Mouse (Mus musculus): ENCODE measurements around the gene Repin1. TPM values are rescaled to one million over a fixed set of nuclear protein-coding genes. Genes with fewer than 3 reads are reported as not detected.

Gene Repin1
- polyA plus RNA-seq, 1 experiment = 0.06 TPM

- no peak for TF ChIP-seq TAL1 (IDR thresholded peaks at IDR 0.05; ENCODE audit: low read length)
- TF ChIP-seq GATA1 (IDR thresholded peaks at IDR 0.05; ENCODE audit: low read length) = no peak
- Histone ChIP-seq H3K4me3 (replicated peaks) (no peak overlapping the region), H3K4me1 (ENCODE audit: control insufficient read depth) (no peaks in the 10 kb centered on the region), H3K27me3 (ENCODE audit: control insufficient read depth) (no peaks in the 10 kb centered on the region), H3K9me3 (ENCODE audit: control insufficient read depth, low read length) (no peaks in the 10 kb centered on the region), H3K36me3 (ENCODE audit: control insufficient read depth) (no peaks in the 10 kb centered on the region)
These were observed 47.7 kb downstream of the Repin1 start for GRCm38 (mm10) chr6:48641391-48641790.

- H3K4me3 ChIP-seq (replicated peaks) = no peak overlapping the region
- no peaks in the 10 kb centered on the region for H3K36me3 ChIP-seq (ENCODE audit: control insufficient read depth)
- no peaks in the 10 kb centered on the region for H3K4me1 ChIP-seq (ENCODE audit: control insufficient read depth)
- TF ChIP-seq TAL1 (IDR thresholded peaks at IDR 0.05; ENCODE audit: low read length) = no peak
- TF ChIP-seq GATA1 (IDR thresholded peaks at IDR 0.05; ENCODE audit: low read length) = no peak
- no peaks in the 10 kb centered on the region for H3K27me3 ChIP-seq (ENCODE audit: control insufficient read depth)
- H3K9me3 ChIP-seq (ENCODE audit: control insufficient read depth, low read length) = no peaks in the 10 kb centered on the region
These were observed 49.1 kb downstream of the Repin1 start for GRCm38 (mm10) chr6:48642764-48643292.

GRCm38 (mm10) chr6:48645660-48646308, 52.1 kb downstream of the Repin1 start:
- H3K36me3 ChIP-seq (ENCODE audit: control insufficient read depth) = no peaks in the 10 kb centered on the region
- no peaks in the 10 kb centered on the region for H3K4me1 ChIP-seq (ENCODE audit: control insufficient read depth)
- H3K27me3 ChIP-seq (ENCODE audit: control insufficient read depth) = no peaks in the 10 kb centered on the region
- no peak overlapping the region for H3K4me3 ChIP-seq (replicated peaks)
- no peaks in the 10 kb centered on the region for H3K9me3 ChIP-seq (ENCODE audit: control insufficient read depth, low read length)
- TF ChIP-seq GATA1 (IDR thresholded peaks at IDR 0.05; ENCODE audit: low read length) (no peak), TAL1 (IDR thresholded peaks at IDR 0.05; ENCODE audit: low read length) (no peak)

GRCm38 (mm10) chr6:48646309-48646690, 52.6 kb downstream of the Repin1 start:
- H3K36me3 ChIP-seq (ENCODE audit: control insufficient read depth) = no peaks in the 10 kb centered on the region
- H3K9me3 ChIP-seq (ENCODE audit: control insufficient read depth, low read length) = no peaks in the 10 kb centered on the region
- TF ChIP-seq GATA1 (IDR thresholded peaks at IDR 0.05; ENCODE audit: low read length) = no peak
- no peak for TF ChIP-seq TAL1 (IDR thresholded peaks at IDR 0.05; ENCODE audit: low read length)
- no peak overlapping the region for H3K4me3 ChIP-seq (replicated peaks)
- no peaks in the 10 kb centered on the region for H3K4me1 ChIP-seq (ENCODE audit: control insufficient read depth)
- H3K27me3 ChIP-seq (ENCODE audit: control insufficient read depth) = no peaks in the 10 kb centered on the region

- H3K4me1 ChIP-seq (ENCODE audit: control insufficient read depth) = no peaks in the 10 kb centered on the region
- H3K9me3 ChIP-seq (ENCODE audit: control insufficient read depth, low read length) = no peaks in the 10 kb centered on the region
- no peaks in the 10 kb centered on the region for H3K36me3 ChIP-seq (ENCODE audit: control insufficient read depth)
- TF ChIP-seq TAL1 (IDR thresholded peaks at IDR 0.05; ENCODE audit: low read length) (no peak), GATA1 (IDR thresholded peaks at IDR 0.05; ENCODE audit: low read length) (no peak)
- no peaks in the 10 kb centered on the region for H3K27me3 ChIP-seq (ENCODE audit: control insufficient read depth)
- H3K4me3 ChIP-seq (replicated peaks) = no peak within 1 kb of the TSS
These were observed 53.3 kb downstream of the Repin1 start, which contains the start of gene Gimap8 for GRCm38 (mm10) chr6:48646995-48647394. Gimap8 (plus strand) TSS chr6:48647234.

GRCm38 (mm10) chr6:48647611-48648010, 53.9 kb downstream of the Repin1 start:
- H3K36me3 ChIP-seq (ENCODE audit: control insufficient read depth) = no peaks in the 10 kb centered on the region
- no peaks in the 10 kb centered on the region for H3K27me3 ChIP-seq (ENCODE audit: control insufficient read depth)
- TF ChIP-seq TAL1 (IDR thresholded peaks at IDR 0.05; ENCODE audit: low read length) (no peak), GATA1 (IDR thresholded peaks at IDR 0.05; ENCODE audit: low read length) (no peak)
- no peaks in the 10 kb centered on the region for H3K9me3 ChIP-seq (ENCODE audit: control insufficient read depth, low read length)
- no peaks in the 10 kb centered on the region for H3K4me1 ChIP-seq (ENCODE audit: control insufficient read depth)
- no peak overlapping the region for H3K4me3 ChIP-seq (replicated peaks)

Other genes with a start within 250 kb of the Repin1 start
- 0.06 and 0.11 TPM in 2 replicates for gene Krba1, start 198.3 kb upstream of the Repin1 start, polyA plus RNA-seq (2012)
- 0.07 TPM in 2 replicates for gene Zfp467, start 148.1 kb upstream of the Repin1 start, polyA plus RNA-seq (2012)
- gene Sspo, start 145.7 kb upstream of the Repin1 start, polyA plus RNA-seq (2012) = not detected in 2 replicates
- gene Atp6v0e2, start 56.3 kb upstream of the Repin1 start, polyA plus RNA-seq (2012) = 0.06 TPM in 1 of 2 replicates, not detected in the other
- 0.05 and 0.27 TPM in 2 replicates for gene Lrrc61, start 39.1 kb upstream of the Repin1 start, polyA plus RNA-seq (2012)
- 0.07 TPM in 1 of 2 replicates, not detected in the other for gene Rarres2, start 21.1 kb upstream of the Repin1 start, polyA plus RNA-seq (2012)
- gene Gm45021, start 4.3 kb upstream of the Repin1 start, polyA plus RNA-seq (2012) = not detected in 2 replicates
- gene Gm44965, start 58 bp downstream of the Repin1 start, polyA plus RNA-seq (2012) = not detected in 2 replicates
- 0.03 TPM in 2 replicates for gene Zfp775, start 8.2 kb downstream of the Repin1 start, polyA plus RNA-seq (2012)
- 0.02 TPM in 1 of 2 replicates, not detected in the other for gene AI854703, start 32.9 kb downstream of the Repin1 start, polyA plus RNA-seq (2012)
- gene Gimap8, start 53.4 kb downstream of the Repin1 start, polyA plus RNA-seq (2012) = not detected in 2 replicates
- 0.05 TPM in 1 of 2 replicates, not detected in the other for gene Gimap9, start 82.2 kb downstream of the Repin1 start, polyA plus RNA-seq (2012)
- not detected in 2 replicates for gene Gimap4, start 90.7 kb downstream of the Repin1 start, polyA plus RNA-seq (2012)
- not detected in 2 replicates for gene Gimap6, start 114.3 kb downstream of the Repin1 start, polyA plus RNA-seq (2012)
- not detected in 2 replicates for gene Gm28053, start 124.7 kb downstream of the Repin1 start, polyA plus RNA-seq (2012)
- gene Gimap7, start 124.7 kb downstream of the Repin1 start, polyA plus RNA-seq (2012) = not detected in 2 replicates
- gene Gimap1, start 145.2 kb downstream of the Repin1 start, polyA plus RNA-seq (2012) = 0.02 and 0.03 TPM in 2 replicates
- 0.04 and 0.05 TPM in 2 replicates for gene Gimap5, start 152.3 kb downstream of the Repin1 start, polyA plus RNA-seq (2012)
- 0.02 TPM in 1 of 2 replicates, not detected in the other for gene Gimap3, start 177.0 kb downstream of the Repin1 start, polyA plus RNA-seq (2012)
- gene Tmem176a, start 247.0 kb downstream of the Repin1 start, polyA plus RNA-seq (2012) = 0.32 and 0.81 TPM in 2 replicates
- gene Tmem176b, start 247.6 kb downstream of the Repin1 start, polyA plus RNA-seq (2012) = 0.10 and 0.18 TPM in 2 replicates